Mouse (Mus musculus) cortical plate, adult 2 months (tissue): ENCODE results near the gene Arid3b.

Source experiments
- CTCF ChIP-seq: fragments of 200-500 bp; IDR thresholded peaks from 2 replicates; pipeline ENCODE4 v1.5.1; 2011; ENCODE audit warnings: mild to moderate bottlenecking, control low read depth, low read length; ENCODE audit not compliant: insufficient read depth; ENCODE audit errors: extremely low read depth
- POLR2A ChIP-seq: fragments of 200-500 bp; IDR thresholded peaks from 2 replicates; pipeline ENCODE4 v1.6.1; 2011; ENCODE audit warnings: mild to moderate bottlenecking, low read length, control low read depth; ENCODE audit not compliant: insufficient read depth; ENCODE audit errors: extremely low read depth

DNA sequence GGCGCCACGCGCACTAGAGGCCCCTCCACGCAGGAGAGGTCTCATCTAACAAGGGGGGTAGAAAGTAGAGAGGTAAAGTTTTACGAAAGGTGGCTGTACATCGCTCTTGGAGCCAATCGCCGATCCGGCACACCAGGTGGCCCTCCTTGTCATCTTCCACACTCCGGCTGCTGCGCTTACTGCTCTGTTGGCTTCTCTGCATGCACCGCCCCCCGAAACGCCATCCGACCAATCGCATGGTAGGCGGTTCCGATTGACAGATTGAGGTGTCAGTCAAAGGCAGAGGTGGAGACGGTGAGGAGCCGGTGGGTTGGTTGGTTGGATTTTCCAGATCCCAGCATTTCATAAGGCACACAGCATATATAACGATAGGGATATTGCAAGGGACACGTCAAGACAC lies 78.1 kb downstream of the Arid3b start:
- TF ChIP-seq POLR2A (no peak), CTCF (no peak)
